Mouse (Mus musculus): ENCODE measurements around the gene Tmem87a.

The Tmem87a gene

DNA sequence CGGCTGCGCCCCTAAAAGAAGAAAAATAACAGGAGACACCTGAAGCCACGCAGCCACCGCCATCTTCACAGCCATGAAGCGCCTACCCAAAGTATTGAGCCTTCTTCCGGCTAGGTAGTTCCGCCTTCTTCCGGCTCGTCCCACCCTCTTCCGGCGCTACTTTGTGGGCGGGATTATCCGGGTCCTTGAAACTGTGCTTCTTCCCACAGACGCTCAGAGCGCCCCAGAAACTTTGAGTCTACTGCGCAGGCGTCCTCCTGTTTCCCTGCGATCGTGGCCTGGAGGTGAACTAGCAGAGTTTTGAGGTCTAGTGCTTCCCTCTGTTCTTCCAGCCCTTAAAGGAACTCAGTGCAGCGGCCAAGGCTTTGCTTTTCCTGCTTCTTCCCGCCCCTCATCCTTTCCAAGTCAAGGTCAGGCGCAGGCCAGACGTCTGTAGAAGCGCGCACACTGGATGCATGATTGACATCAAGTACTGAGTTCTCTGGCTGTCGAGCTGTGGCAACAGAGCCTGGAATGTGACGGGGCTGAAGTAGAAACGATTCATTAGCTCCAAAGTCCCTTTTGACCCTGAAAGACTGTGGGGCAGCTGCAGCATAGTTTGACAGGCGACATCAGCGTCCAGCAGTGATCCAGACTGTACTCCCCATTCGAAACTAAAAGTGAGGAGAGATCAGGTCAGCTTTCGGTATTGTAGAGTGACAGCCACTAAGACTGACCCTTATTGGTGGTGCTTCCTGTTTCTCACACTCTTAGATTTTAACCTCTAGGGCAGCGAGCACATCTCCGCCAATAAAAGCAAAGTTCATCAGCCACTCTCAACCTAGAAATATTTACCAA, at the start of gene Tmem87a:
Gene Tmem87a (minus strand): TSS at position 128 of the 837 bp plus-strand sequence.
- DNase-seq (ENCODE audit: extremely low spot score, low spot score), result peak; percentile 97

DNA sequence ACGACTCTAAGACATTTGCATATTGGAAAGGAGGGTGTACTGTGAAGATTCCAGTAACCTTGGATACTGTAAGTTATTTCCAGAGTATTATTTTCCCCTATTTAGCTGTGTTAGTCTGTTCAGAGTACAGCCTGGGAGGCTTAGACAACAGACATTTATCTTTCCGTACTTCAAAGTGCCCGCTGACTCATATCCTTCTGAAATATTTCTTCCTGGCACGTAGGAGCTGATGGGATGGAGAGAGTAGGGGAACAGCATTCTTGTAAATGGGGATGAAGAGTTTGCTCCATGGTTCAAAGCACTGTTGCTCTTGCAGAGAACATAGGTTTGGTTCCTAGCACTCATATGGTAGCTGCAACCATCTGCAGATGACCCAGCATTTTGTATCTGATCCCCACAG, 48.7 kb upstream of the Tmem87a start:
- DNase-seq (ENCODE audit: extremely low spot score, low spot score), result no peak

DNA sequence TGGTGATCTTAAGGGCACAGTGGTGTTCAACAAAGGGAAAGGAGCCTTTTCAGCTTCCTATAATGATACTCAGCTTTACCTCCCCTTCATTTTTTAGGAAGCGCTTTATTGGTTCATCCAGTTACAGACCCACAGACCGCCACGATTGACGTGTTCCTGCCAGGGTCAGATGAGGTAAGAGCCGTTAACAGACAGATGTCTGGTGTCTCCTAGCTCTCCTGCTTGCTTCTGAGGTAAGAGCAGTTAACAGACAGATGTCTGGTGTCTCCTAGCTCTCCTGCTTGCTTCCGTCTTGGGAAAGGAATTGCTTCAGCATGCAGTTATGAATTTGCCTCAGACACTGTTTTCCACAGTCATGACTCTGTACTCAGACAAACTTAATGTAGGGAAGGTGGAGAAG, 46.8 kb upstream of the Tmem87a start:
- DNase-seq (ENCODE audit: extremely low spot score, low spot score), result no peak

- no peak for DNase-seq (ENCODE audit: extremely low spot score, low spot score)
These were observed 43.4 kb upstream of the Tmem87a start for GRCm38 (mm10) chr2:120447306-120447705.

DNA sequence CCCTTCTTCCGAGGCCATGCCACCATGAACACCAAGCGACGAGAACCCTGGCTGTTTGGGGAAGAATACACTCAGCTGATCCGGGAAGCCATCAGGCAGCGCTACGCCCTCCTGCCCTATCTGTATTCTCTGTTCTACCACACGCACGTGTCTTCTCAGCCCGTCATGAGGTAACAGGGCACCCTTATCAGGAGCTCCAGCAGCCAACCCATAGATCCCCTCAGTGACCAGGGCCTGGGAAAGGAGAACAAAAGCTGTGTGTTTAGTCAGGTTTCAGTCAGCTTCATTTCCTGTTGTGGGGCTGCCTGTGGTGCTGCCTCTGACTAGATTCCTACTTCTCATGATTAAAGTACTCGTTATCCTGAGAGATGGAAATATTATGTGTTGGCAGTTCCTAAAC, 42.5 kb upstream of the Tmem87a start:
- DNase-seq (ENCODE audit: extremely low spot score, low spot score), result no peak

DNA sequence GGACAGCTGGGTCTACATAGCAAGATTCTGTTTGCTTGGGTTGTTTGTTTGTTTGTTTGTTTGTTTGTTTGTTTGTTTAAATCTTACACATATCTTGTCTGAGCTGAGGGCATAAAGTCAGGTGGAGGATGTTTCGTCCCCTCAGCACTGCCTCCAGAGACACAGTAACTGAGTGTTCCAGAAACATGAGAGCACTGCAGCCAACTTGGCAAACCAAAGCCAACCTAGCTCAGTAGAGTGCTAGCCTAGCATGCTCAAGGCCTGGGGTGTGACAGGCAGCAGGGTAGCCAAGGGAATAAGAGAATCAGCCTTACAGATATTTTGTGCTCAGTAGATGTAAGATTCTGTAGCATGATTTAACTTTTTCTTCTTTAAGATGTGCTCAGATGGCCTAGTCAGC, 40.6 kb upstream of the Tmem87a start:
- DNase-seq (ENCODE audit: extremely low spot score, low spot score), result no peak

GRCm38 (mm10) chr2:120424386-120424785, 20.5 kb upstream of the Tmem87a start:
- no peak for DNase-seq (ENCODE audit: extremely low spot score, low spot score)

- no peak for DNase-seq (ENCODE audit: extremely low spot score, low spot score)
These were observed 11.0 kb upstream of the Tmem87a start for GRCm38 (mm10) chr2:120414738-120415414.

DNA sequence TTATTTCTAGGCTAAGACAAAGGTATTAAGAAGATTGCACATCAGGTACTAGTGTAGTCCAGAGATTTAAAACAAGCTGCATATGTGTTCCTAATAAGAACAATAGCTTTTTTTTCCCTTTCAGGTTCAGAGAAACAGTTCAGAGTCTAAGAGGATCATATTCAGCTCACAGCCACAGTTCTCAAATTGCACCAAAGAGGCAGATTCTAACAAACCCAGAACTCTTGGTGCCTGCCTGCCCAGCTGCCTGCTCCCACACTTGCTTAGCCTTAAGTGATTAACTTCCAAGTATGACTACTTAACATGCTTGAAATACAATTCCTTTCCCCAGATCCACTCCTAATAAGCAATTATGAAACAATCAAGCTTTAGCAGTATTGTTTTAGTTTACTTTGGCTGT, 10.2 kb upstream of the Tmem87a start:
- no peak for DNase-seq (ENCODE audit: extremely low spot score, low spot score)

GRCm38 (mm10) chr2:120411096-120411628, 7.2 kb upstream of the Tmem87a start:
- no peak for DNase-seq (ENCODE audit: extremely low spot score, low spot score)

GRCm38 (mm10) chr2:120404823-120405765, 1.2 kb upstream of the Tmem87a start:
- DNase-seq (ENCODE audit: extremely low spot score, low spot score), result no peak

GRCm38 (mm10) chr2:120403653-120403985, 294 bp downstream of the Tmem87a start, which contains the start of gene Ganc:
Ganc (plus strand) TSS chr2:120403896.
- DNase-seq (ENCODE audit: extremely low spot score, low spot score), result no peak

GRCm38 (mm10) chr2:120402813-120403212, 1.1 kb downstream of the Tmem87a start:
- DNase-seq (ENCODE audit: extremely low spot score, low spot score), result no peak

GRCm38 (mm10) chr2:120397951-120398350, 6.0 kb downstream of the Tmem87a start:
- DNase-seq (ENCODE audit: extremely low spot score, low spot score), result no peak

DNA sequence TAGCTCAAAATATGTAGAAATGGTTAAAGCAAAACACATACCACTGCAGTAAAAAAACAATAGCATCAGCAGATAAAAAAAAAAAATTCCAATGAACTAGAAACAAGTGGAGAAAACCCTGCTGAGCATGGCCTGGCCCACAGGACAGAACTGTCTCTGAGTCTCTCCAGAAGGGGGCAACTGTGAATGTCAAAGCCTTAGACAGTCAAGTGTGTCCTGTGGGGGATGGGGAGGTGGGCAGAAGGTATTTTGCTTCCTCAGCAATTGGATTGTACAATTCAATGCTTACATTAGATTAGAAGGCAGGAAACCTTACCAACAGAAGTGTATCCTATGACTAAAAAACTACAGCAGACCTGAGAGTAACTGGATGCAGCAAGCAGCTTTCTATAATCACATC, 11.5 kb downstream of the Tmem87a start:
- no peak for DNase-seq (ENCODE audit: extremely low spot score, low spot score)

GRCm38 (mm10) chr2:120390934-120391333, 13.0 kb downstream of the Tmem87a start:
- no peak for DNase-seq (ENCODE audit: extremely low spot score, low spot score)

DNA sequence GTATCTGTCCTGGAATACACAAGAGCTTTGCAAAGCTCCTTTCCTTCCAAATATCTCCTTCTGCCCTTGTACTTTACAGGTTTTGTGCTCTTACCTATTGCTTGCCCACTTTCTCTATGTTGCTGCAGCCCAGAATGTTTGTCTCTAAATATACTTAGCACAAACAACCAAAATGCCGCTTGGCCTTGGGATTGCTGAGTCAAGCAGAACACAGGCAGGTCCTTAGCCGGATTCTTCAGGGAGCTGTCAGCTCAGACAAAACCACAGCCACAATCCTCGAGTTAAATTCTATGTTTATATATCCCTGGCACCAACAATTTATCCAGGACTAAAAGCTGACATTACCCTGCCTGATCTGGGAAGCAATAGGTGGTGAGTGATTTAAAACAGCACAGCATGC, 14.5 kb downstream of the Tmem87a start:
- DNase-seq (ENCODE audit: extremely low spot score, low spot score), result no peak

GRCm38 (mm10) chr2:120387291-120387690, 16.6 kb downstream of the Tmem87a start:
- no peak for DNase-seq (ENCODE audit: extremely low spot score, low spot score)

- DNase-seq (ENCODE audit: extremely low spot score, low spot score), result no peak
These were observed 17.6 kb downstream of the Tmem87a start for GRCm38 (mm10) chr2:120386264-120386663.

- no peak for DNase-seq (ENCODE audit: extremely low spot score, low spot score)
These were observed 30.1 kb downstream of the Tmem87a start for GRCm38 (mm10) chr2:120373858-120374257.

GRCm38 (mm10) chr2:120367416-120368207, 36.3 kb downstream of the Tmem87a start:
- DNase-seq (ENCODE audit: extremely low spot score, low spot score), result no peak

Measured in neural tube, embryonic 10.5 days (tissue).